Mouse (Mus musculus) MEL (cell line): ENCODE measurements around the gene Pik3r1. TPM values are rescaled to one million over a fixed set of nuclear protein-coding genes. Genes with fewer than 3 reads are reported as not detected.

Experiments used
- DNase-seq: peaks from one replicate; pipeline ENCODE4 v3.0.0; 2011; ENCODE audit warnings: low read depth, low spot score
- H3K27ac ChIP-seq: 2 replicates; pipeline ENCODE4 v1.5.1; 2012; ENCODE audit warnings: low read depth, mild to moderate bottlenecking, control low read depth, low read length, moderate library complexity; ENCODE audit not compliant: control insufficient read depth
- H3K27me3 ChIP-seq, 2 experiments: fragments of 150-350 bp in 1 of 2; sonication (generic) in 1 of 2; 2 replicates each; pipeline ENCODE4 v1.6.1; 2012; ENCODE audit warnings: low read length in 2 of 2, mild to moderate bottlenecking in 2 of 2, improper control_type of control experiment in 1 of 2, moderate library complexity in 1 of 2; ENCODE audit not compliant: insufficient read depth in 2 of 2, control insufficient read depth in 1 of 2
- H3K36me3 ChIP-seq, 2 experiments: 2 replicates each; pipeline ENCODE4 v1.6.1; 2012 to 2014; ENCODE audit warnings: low read length in 2 of 2, improper control_type of control experiment in 1 of 2, inconsistent platforms in 1 of 2, mild to moderate bottlenecking in 1 of 2; ENCODE audit not compliant: insufficient read depth in 2 of 2, control insufficient read depth in 1 of 2
- H3K4me1 ChIP-seq, 2 experiments: fragments of 150-350 bp in 1 of 2; sonication (generic) in 1 of 2; 2 replicates each; pipeline ENCODE4 v1.6.1; 2012; ENCODE audit warnings: low read length in 2 of 2, improper control_type of control experiment in 1 of 2, mild to moderate bottlenecking in 1 of 2; ENCODE audit not compliant: insufficient read depth in 2 of 2, control insufficient read depth in 1 of 2
- H3K4me3 ChIP-seq, 2 experiments: fragments of 150-350 bp in 1 of 2; sonication (generic) in 1 of 2; 2 replicates each; pipeline ENCODE4 v1.5.1; 2012; ENCODE audit warnings: low read depth in 2 of 2, low read length in 2 of 2, mild to moderate bottlenecking in 2 of 2, moderate library complexity in 2 of 2, control low read depth in 1 of 2, improper control_type of control experiment in 1 of 2; ENCODE audit not compliant: control insufficient read depth in 1 of 2, insufficient read depth in 1 of 2
- H3K79me2 ChIP-seq: 2 replicates; pipeline ENCODE4 v1.6.1; 2012; ENCODE audit warnings: mild to moderate bottlenecking, low read length, moderate library complexity; ENCODE audit not compliant: control insufficient read depth, poor library complexity, insufficient read depth
- H3K9ac ChIP-seq: 2 replicates; pipeline ENCODE4 v1.6.1; 2012; ENCODE audit warnings: low read depth, mild to moderate bottlenecking, control low read depth, low read length, moderate library complexity; ENCODE audit not compliant: control insufficient read depth, poor library complexity, severe bottlenecking
- H3K9me3 ChIP-seq: fragments of 150-350 bp; sonication (generic); replicated peaks from 2 replicates; pipeline ENCODE4 v1.6.1; 2012; ENCODE audit warnings: mild to moderate bottlenecking, low read length, improper control_type of control experiment, moderate library complexity; ENCODE audit not compliant: insufficient read depth
- BHLHE40 ChIP-seq: IDR thresholded peaks from 2 replicates; pipeline ENCODE4 v1.6.1; 2012; ENCODE audit warnings: low read depth, mild to moderate bottlenecking, inconsistent platforms, low read length, improper control_type of control experiment, borderline replicate concordance
- CHD1 ChIP-seq: IDR thresholded peaks from 2 replicates; pipeline ENCODE4 v1.6.1; 2012; ENCODE audit warnings: low read depth, mild to moderate bottlenecking, inconsistent platforms, low read length, improper control_type of control experiment
- CTCF ChIP-seq, 3 experiments: IDR thresholded peaks in 2 of 3; conservative IDR thresholded peaks in 1 of 3; 2 replicates each; pipeline ENCODE4 v1.5.1; 2011 to 2012; ENCODE audit warnings: low read length in 3 of 3, low read depth in 2 of 3, mild to moderate bottlenecking in 2 of 3, improper control_type of control experiment in 1 of 3, inconsistent platforms in 1 of 3, mixed read lengths in 1 of 3, moderate library complexity in 1 of 3; ENCODE audit not compliant: control insufficient read depth in 1 of 3, insufficient read depth in 1 of 3, poor library complexity in 1 of 3, severe bottlenecking in 1 of 3
- ELF1 ChIP-seq: IDR thresholded peaks from 2 replicates; pipeline ENCODE4 v1.6.1; 2014; ENCODE audit warnings: low read depth, mild to moderate bottlenecking, inconsistent platforms, low read length, improper control_type of control experiment, moderate library complexity
- EP300 ChIP-seq, 2 experiments: IDR thresholded peaks; 2 replicates each; pipeline ENCODE4 v1.6.1; 2011; ENCODE audit warnings: improper control_type of control experiment in 2 of 2, low read length in 2 of 2, low read depth in 1 of 2, mild to moderate bottlenecking in 1 of 2
- ETS1 ChIP-seq: IDR thresholded peaks from 2 replicates; pipeline ENCODE4 v1.6.1; 2012; ENCODE audit warnings: low read depth, mild to moderate bottlenecking, inconsistent platforms, low read length, improper control_type of control experiment, moderate library complexity
- GABPA ChIP-seq: IDR thresholded peaks from 2 replicates; pipeline ENCODE4 v1.6.1; 2012; ENCODE audit warnings: low read depth, mild to moderate bottlenecking, inconsistent platforms, low read length, improper control_type of control experiment, moderate library complexity
- GATA1 ChIP-seq: IDR thresholded peaks from 2 replicates; pipeline ENCODE4 v1.6.1; 2011; ENCODE audit warnings: low read depth, low read length, improper control_type of control experiment
- HCFC1 ChIP-seq: IDR thresholded peaks from 2 replicates; pipeline ENCODE4 v1.6.1; 2012; ENCODE audit warnings: low read depth, mild to moderate bottlenecking, inconsistent platforms, low read length, improper control_type of control experiment, moderate library complexity
- JUND ChIP-seq: IDR thresholded peaks from 2 replicates; pipeline ENCODE4 v1.6.1; 2011; ENCODE audit warnings: low read depth, mild to moderate bottlenecking, improper control_type of control experiment, low read length
- KAT2A ChIP-seq: conservative IDR thresholded peaks from 2 replicates; pipeline ENCODE4 v1.6.1; 2012; ENCODE audit warnings: low read depth, low read length, improper control_type of control experiment, inconsistent platforms
- MAFK ChIP-seq: IDR thresholded peaks from 2 replicates; pipeline ENCODE4 v1.6.1; 2011; ENCODE audit warnings: low read depth, mild to moderate bottlenecking, low read length, improper control_type of control experiment, borderline replicate concordance
- MAX ChIP-seq: IDR thresholded peaks from 2 replicates; pipeline ENCODE4 v1.6.1; 2011; ENCODE audit warnings: low read length, improper control_type of control experiment
- MEF2A ChIP-seq: IDR thresholded peaks from 2 replicates; pipeline ENCODE4 v1.6.1; 2014; ENCODE audit warnings: low read depth, mild to moderate bottlenecking, inconsistent platforms, low read length, improper control_type of control experiment; ENCODE audit not compliant: poor library complexity, insufficient replicate concordance, severe bottlenecking; ENCODE audit errors: extremely low read depth
- MXI1 ChIP-seq: IDR thresholded peaks from 2 replicates; pipeline ENCODE4 v1.6.1; 2011; ENCODE audit warnings: mild to moderate bottlenecking, low read depth, low read length, improper control_type of control experiment
- NRF1 ChIP-seq: IDR thresholded peaks from 2 replicates; pipeline ENCODE4 v1.6.1; 2014; ENCODE audit warnings: low read depth, mild to moderate bottlenecking, inconsistent platforms, low read length, improper control_type of control experiment, moderate library complexity; ENCODE audit not compliant: poor library complexity, insufficient read depth, severe bottlenecking
- POLR2AphosphoS5 ChIP-seq: IDR thresholded peaks from 2 replicates; pipeline ENCODE4 v1.6.1; 2012; ENCODE audit warnings: low read depth, borderline replicate concordance, mild to moderate bottlenecking, inconsistent platforms, low read length, moderate library complexity, mixed read lengths
- RCOR1 ChIP-seq: IDR thresholded peaks from 2 replicates; pipeline ENCODE4 v1.6.1; 2012; ENCODE audit warnings: low read depth, mild to moderate bottlenecking, inconsistent platforms, low read length, improper control_type of control experiment
- SIN3A ChIP-seq: IDR thresholded peaks from 2 replicates; pipeline ENCODE4 v1.6.1; 2012; ENCODE audit warnings: low read length, improper control_type of control experiment, inconsistent platforms
- SMC3 ChIP-seq: IDR thresholded peaks from 2 replicates; pipeline ENCODE4 v1.6.1; 2011; ENCODE audit warnings: low read depth, low read length, improper control_type of control experiment
- TAL1 ChIP-seq: IDR thresholded peaks from 2 replicates; pipeline ENCODE4 v1.6.1; 2012; ENCODE audit warnings: mild to moderate bottlenecking, inconsistent platforms, low read length, moderate library complexity, mixed read lengths
- TCF12 ChIP-seq: IDR thresholded peaks from 2 replicates; pipeline ENCODE4 v1.6.1; 2014; ENCODE audit warnings: low read depth, mild to moderate bottlenecking, inconsistent platforms, low read length, improper control_type of control experiment, moderate library complexity
- UBTF ChIP-seq: IDR thresholded peaks from 2 replicates; pipeline ENCODE4 v1.6.1; 2012; ENCODE audit warnings: low read depth, mild to moderate bottlenecking, inconsistent platforms, low read length, improper control_type of control experiment, moderate library complexity, borderline replicate concordance; ENCODE audit not compliant: insufficient read depth
- USF1 ChIP-seq: IDR thresholded peaks from 2 replicates; pipeline ENCODE4 v1.6.1; 2014; ENCODE audit warnings: low read depth, mild to moderate bottlenecking, inconsistent platforms, low read length, improper control_type of control experiment, moderate library complexity
- ZMIZ1 ChIP-seq: IDR thresholded peaks from 2 replicates; pipeline ENCODE4 v1.6.1; 2012; ENCODE audit warnings: low read depth, mild to moderate bottlenecking, inconsistent platforms, low read length, improper control_type of control experiment, moderate library complexity
- polyA plus RNA-seq, 2 experiments: library from polyadenylated mRNA; stranded (reverse) in 1 of 2; unstranded in 1 of 2; fragments of >175 nt in 1 of 2; fragments of >200 nt in 1 of 2; gene quantifications; 2 replicates each; pipeline versions ENCODE4 v1.2.1 to v1.2.4; 2012; ENCODE audit warnings: low replicate concordance in 2 of 2, low read depth in 1 of 2; ENCODE audit not compliant: insufficient read length in 2 of 2, insufficient read depth in 1 of 2, missing spikeins in 1 of 2
- total RNA-seq: library from RNA; depleted of rRNA; stranded (reverse); fragments of 300-350 nt; gene quantifications from 2 replicates; pipeline ENCODE4 v1.2.3, GENCODE M21; 2012

The Pik3r1 gene
- total and polyA plus RNA-seq, 3 experiments: 23.8 to 116 (median 41.4) TPM

GRCm38 (mm10) chr13:101731777-101732176, 36.2 kb downstream of the Pik3r1 start:
- Histone ChIP-seq H3K79me2 (peaks cover 31% of the 10 kb centered on the region), H3K27me3 (no peaks in the 10 kb centered on the region), H3K36me3 (peaks cover 0 to 10% of the 10 kb centered on the region in 2 experiments; a peak in 3 of 4 replicates), H3K4me3 (no peak overlapping the region), H3K27ac (no peak overlapping the region), H3K4me1 (peaks cover 0 to 8% of the 10 kb centered on the region in 2 experiments; a peak in 2 of 4 replicates), H3K9me3 (no peaks in the 10 kb centered on the region), H3K9ac (no peak overlapping the region)
- peak; percentile 39 for DNase-seq
- 0 out of 2 replicates have a peak, but pooled peaks have one; percentile 24 for TF ChIP-seq TAL1
- no peak for TF ChIP-seq KAT2A
- TF ChIP-seq RCOR1: peak; percentile 98
- peak; percentile 85 for TF ChIP-seq GATA1
- no peak for TF ChIP-seq JUND
- no peak for TF ChIP-seq MAFK
- TF ChIP-seq ETS1: peak; percentile 54
- peak; percentile 60 to 75 for TF ChIP-seq EP300 (IDR thresholded peaks at IDR 0.05; ENCODE audit: low read depth in 1 of 2, low read length in 2 of 2)
- TF ChIP-seq SIN3A: peak; percentile 19; the same call in 1 of the 2 replicates
- TF ChIP-seq TCF12: peak; percentile 83
- TF ChIP-seq MXI1: peak; percentile 32; the same call in 1 of the 2 replicates

GRCm38 (mm10) chr13:101730351-101730750, 37.7 kb downstream of the Pik3r1 start:
- no peak for TF ChIP-seq CHD1
- TF ChIP-seq TCF12: no peak
- TF ChIP-seq NRF1: no peak
- TF ChIP-seq EP300 (IDR thresholded peaks at IDR 0.05; ENCODE audit: low read depth in 1 of 2, low read length in 2 of 2): no peak
- no peak for TF ChIP-seq UBTF
- no peak for TF ChIP-seq ETS1
- no peak for TF ChIP-seq ELF1
- TF ChIP-seq USF1: no peak
- no peak for TF ChIP-seq JUND
- TF ChIP-seq MEF2A: no peak
- TF ChIP-seq TAL1: no peak
- TF ChIP-seq HCFC1: no peak
- no peak for TF ChIP-seq GABPA
- no peak for TF ChIP-seq MAX
- no peak for TF ChIP-seq CTCF (IDR thresholded peaks at IDR 0.05 in 2 of 3, conservative IDR thresholded peaks at IDR 0.05 in 1 of 3; ENCODE audit: control insufficient read depth in 1 of 3, insufficient read depth in 1 of 3, low read depth in 2 of 3, low read length in 3 of 3, poor library complexity in 1 of 3, severe bottlenecking in 1 of 3)
- no peak for TF ChIP-seq ZMIZ1
- no peak for TF ChIP-seq POLR2AphosphoS5
- no peak for TF ChIP-seq BHLHE40
- no peak for TF ChIP-seq SMC3
- Histone ChIP-seq H3K4me3 (no peak overlapping the region), H3K4me1 (peaks cover 0 to 8% of the 10 kb centered on the region in 2 experiments; a peak in 2 of 4 replicates), H3K27ac (no peak overlapping the region), H3K36me3 (peaks cover 0 to 10% of the 10 kb centered on the region in 2 experiments; a peak in 3 of 4 replicates), H3K9ac (no peak overlapping the region), H3K79me2 (peaks cover 25% of the 10 kb centered on the region), H3K27me3 (no peaks in the 10 kb centered on the region), H3K9me3 (no peaks in the 10 kb centered on the region)
- no peak for DNase-seq
